Mouse (Mus musculus) urinary bladder, postnatal 25 days (tissue): Measurements from ENCODE around the gene Klf9.
"Not testable (repeated sequence)": the region's sequence is repeated elsewhere in the genome, so short reads cannot be mapped to it uniquely, and the experiment has no call there.

Experiments
- DNase-seq: peaks from one replicate; pipeline ENCODE4 v3.0.0; 2022; ENCODE audit warnings: low spot score

The Klf9 gene

GRCm38 (mm10) chr19:23141391-23142281 lies 610 bp downstream of the Klf9 start:
- peak; percentile 68 for DNase-seq

DNA sequence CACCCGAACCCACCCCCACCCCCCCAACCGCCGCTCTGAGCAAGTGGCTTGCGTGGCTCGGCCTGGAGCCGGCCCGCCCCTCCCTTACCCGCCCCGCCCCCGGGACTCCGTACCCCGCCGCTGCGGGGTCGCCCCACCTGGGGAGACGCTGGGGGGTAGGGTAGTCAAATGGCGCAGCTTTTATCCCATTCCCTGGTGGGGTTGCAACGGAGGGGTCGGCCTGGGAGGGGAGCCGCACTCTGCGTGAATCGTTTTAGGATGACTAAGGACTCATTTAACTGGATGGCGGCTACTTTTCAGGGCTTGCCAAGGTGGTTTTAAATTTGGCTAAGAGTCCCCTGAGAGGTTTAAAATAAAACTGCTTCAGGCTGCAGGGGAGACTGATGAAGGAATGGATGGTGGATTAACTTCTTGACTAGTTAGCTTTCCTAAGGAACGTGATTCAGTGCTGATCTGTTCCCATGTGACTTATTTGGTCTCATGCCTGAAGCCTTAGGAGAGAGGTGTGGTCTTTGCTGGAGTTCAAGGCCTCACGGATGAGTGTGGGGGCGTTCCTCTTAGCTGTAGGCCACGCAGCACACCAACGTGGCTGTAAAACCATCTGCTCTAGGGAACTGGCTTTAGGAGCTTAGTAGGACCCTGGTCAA lies 1.5 kb downstream of the Klf9 start:
- DNase-seq: no peak

DNA sequence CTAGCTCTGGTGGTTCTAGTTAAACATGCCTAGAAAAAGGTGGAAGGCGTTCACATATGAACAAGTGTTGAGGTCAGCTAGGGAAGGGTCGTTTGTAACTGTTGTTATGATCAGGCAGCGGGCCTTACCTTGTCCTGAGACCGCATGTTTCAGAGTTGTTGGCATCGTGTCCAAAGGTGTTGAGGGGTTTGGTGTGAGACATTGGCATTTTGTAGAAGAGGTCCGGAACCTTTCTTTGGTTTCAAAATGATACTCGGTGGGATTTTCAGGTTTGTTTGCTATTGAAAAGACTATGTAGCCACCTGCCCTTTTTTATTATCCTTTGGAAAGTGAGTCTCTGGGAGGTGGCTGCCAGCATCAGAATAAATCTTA lies 2.0 kb downstream of the Klf9 start:
- no peak for DNase-seq

- no peak for DNase-seq
Measured at GRCm38 (mm10) chr19:23143541-23143940, 2.5 kb downstream of the Klf9 start.

- no peak for DNase-seq
Measured at GRCm38 (mm10) chr19:23144031-23144430, 3.0 kb downstream of the Klf9 start.

DNA sequence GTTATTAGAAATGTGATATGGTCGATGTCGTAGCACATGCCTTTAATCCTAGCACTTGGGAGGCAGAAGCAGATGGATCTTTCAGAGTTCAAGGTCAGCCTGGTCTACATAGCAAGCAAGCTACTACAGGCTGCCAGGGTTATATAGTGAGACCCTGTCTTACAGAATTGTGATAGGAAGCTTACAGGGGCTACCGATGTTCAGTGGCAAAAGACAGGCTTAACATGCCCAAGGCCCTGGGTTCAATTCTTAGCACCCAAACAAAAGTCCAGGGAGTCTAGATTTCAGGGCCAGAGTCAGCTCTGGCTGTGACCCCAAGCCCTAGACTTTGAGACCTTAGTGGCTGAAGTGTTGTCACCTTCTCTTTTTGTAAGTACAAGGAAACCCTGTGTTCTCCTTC lies 4.1 kb downstream of the Klf9 start:
- DNase-seq: no peak

GRCm38 (mm10) chr19:23145575-23145974 lies 4.5 kb downstream of the Klf9 start:
- DNase-seq: not testable (repeated sequence)

DNA sequence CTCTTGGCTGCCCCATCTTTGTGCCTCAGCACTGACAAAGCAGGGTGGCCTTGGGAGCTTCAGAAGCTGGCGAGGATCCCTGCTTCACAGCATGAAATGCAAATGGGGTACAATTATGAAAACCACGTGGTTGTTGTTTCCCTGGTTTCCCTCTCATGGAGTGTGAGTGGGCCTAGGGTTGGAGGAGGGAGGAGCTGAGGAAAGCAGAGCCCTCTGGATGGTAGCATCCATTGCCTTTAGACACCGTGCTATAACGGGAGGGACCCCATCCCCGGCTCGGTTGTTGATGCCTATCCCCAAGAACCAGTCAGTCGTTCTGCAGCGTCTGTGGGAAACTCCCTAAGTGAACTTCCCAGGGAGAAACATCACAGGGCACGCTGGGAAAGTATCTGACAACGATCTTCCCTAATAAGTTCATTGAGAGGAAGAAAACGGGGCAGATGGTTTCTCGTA lies 5.4 kb downstream of the Klf9 start:
- DNase-seq: no peak

DNA sequence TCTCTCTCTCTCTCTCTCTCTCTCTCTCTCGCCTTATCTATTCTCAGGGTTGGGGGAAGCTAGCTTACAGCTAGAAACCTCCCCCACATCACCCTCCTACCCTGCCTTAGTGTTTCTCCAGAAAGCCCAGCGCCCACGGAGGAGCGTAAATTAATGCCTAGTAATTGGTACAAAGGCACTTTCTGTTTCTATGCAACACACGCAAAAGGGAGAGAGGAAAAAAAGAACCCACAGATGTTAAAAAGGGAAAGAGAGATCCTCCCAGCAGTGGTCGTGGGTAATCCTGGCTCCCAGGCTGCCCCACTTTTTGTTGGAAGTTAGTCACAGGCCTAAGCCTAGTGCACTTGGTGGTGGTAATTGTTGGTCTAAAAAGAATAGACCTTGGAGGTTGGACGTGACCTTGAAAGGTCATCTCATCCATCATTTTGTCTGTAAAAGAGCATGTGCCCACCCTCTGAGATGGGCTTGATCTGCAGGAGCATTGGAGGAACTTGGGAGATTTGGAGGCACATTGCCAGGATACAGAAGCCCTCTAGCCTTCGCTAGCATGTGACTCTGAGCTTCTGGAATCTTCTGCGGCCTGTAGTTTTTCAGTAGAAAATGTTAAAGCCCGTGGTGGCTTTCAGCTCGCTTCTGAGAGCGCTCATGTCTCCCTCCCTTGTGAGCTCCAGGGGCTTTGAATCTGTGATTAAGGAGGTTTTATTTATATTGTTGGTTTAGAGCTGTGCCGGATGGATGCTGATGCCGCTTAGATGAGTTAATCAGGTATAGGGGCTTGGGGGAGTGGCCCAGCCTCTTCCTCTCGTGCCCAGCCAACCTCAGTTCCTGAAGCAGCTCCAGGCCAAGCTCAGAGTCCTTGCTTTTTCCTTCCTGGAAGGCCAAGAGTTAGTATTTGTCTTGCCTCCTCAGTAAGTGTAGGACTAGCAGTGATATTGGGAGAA lies 6.3 kb downstream of the Klf9 start:
- DNase-seq: no peak

DNA sequence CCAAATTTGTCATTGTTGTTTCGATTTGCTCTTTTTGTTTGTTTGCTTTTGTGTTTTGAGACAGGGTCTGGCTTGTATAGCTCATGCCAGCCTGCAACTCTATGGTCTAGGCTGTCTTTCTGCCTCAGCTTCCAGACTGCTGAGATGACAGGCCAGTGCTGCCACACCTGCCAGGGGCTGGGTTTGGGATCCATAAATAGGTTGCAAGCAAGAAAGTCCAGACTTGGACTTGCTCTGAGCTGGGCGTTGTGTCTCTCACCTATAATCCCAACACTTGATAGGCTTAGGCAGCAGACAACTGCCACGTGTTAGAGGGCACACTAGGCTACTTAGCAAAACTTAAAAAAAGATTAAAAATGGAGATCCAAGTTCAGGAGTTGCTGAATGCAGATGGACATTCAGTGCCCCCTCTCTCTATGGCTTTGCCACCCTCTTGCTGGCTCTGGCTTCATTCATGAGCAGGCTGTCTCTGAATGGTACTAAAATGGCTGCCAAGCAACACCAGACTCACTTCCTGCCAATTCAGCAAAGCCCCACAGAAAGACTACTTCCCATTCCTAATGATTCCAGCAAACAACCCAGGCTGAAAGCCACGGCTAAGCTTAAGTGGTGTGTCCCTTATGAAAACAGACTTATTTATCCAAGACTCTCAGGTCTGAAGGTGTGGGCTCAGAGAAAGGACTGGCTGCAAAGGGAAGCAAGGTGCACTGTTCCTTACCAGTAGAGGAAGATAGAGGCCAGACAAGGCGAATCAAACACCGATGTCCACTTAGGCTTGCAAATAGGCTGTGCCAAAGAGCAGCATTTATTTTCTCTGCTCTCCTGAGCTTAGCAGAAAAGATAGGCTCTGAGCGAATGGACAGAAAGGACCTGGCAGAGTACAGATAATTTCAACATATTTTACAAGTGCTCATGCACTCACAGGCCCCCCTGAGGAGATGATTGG lies 8.7 kb downstream of the Klf9 start:
- no peak for DNase-seq

DNA sequence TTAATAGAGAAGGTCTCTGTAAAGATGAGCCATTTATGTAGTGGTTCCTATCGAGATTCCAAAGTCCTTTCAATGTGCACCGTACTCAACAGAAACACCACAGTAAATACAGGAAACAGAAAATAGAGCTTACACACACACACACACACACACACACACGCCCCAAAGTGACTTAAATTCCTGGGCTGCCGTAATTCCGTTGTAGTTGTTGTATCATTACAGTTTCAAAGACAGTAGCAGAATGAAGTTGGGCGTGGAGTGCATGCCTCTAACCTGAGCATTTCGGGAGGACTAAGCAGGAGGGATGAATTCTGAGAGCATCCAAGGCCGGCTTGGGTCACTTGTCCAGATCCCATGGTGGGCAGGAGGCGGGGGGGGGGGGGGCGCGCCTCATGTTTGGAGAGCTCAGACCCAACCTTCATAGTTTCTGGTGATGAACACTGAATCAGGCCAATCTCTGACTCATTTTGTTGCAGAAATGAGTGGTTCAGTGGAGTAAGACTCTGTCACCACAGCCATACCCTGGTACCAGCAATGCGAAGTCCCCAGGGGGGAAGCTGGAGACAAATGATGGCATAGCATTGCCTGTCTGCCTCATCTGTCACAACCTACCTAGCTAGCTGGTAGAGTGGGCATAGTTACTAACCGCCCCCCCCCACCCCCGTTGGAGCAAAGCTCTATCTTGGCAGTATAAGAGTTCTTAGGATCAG lies 9.7 kb downstream of the Klf9 start:
- DNase-seq: no peak

DNA sequence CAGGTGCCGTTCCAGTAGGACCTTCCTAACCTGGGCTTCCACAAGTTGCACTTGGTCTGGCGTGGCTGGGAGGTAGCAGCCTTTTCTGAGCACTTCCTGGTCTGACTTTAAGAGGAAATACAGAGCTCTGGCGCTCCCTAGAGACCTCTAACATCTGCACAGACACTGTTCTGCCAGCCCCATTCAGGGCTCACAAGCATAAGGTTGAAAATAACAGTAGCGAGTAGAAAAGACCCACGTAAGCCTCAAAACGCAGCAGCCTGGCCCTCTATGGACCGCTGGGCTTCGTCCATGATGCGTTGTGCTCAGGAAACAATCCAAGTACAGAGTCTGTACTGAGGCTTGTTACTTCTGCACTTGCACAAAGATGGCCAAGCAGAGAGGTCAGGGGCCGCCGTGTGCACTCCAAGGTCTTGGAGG lies 10.6 kb downstream of the Klf9 start:
- no peak for DNase-seq

DNA sequence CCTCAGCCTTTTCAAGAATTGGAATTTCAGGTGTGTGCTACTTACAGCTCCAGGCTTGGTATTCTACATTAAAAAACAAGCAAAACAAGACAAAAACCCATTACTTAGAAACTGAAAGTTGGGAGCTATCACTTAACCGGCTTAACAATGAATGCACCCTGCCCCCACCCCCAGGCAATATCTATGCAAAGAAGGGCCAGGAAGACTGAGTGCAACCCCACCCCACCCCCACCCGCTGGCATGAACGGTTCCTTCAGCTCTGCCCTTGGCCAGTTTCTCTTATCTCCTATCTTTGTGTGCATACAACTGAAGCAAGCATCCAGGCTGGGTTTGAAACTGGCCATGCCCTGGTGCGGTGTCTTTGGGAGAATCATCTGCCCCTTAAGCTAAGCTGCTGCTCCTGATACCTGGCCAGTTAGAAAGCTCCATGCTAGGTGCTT lies 11.2 kb downstream of the Klf9 start:
- no peak for DNase-seq

- no peak for DNase-seq
Measured at GRCm38 (mm10) chr19:23152771-23153605, 12.0 kb downstream of the Klf9 start.

DNA sequence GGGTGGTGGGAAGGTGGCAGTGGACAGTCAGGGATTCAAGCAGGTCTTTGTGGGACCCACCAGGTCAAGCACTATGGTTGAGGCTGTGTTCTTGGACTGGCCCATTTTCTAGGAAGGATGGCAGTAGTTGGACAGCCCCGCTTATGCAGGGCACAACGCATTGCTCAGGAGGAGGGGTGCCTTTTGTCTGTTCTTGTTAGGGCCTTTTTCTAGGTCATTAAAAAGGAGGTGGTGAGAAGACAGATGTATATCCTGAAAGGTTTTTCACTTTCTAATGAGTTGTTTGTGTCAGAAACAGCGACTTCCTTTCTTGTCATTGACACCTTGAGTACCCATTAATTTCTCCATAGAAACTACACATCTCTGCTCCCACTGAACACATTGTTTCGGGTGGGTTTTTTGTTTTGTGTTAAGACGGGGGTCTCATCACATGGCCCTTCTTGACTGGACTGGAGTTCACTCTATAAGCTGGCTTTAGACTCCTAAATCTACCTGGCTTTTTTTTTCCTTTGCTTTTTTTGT lies 12.6 kb downstream of the Klf9 start:
- DNase-seq: no peak

DNA sequence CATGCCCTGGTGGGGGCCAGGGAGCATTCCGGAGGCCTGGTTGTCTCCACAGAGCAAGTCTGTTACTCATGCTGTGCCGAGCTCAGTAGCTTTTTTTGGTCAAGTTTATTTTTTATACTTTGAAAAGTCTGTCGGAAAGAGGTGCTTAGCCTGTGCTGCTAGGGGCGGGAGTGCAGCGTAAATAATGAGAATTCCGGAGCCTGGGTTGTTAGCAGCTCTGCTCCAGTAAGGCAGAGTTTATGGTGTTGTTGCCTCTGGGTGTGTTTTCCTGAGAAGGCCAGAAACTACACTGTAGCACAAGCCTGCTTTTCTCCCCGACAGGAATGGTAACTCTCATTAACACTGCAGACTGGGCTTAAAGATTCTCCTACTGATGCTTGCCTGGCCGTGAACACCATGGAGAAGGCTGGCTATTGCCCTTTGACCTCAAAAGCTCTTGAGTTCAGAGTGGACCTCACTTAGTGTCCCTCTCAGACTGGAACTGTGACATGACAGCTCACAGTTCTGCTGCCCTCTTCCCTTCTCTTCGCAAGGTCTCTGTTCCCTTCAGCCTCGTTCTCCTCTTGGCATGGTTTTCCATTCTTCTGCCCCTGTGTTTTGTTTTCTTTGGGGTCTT lies 18.9 kb downstream of the Klf9 start:
- DNase-seq: no peak

DNA sequence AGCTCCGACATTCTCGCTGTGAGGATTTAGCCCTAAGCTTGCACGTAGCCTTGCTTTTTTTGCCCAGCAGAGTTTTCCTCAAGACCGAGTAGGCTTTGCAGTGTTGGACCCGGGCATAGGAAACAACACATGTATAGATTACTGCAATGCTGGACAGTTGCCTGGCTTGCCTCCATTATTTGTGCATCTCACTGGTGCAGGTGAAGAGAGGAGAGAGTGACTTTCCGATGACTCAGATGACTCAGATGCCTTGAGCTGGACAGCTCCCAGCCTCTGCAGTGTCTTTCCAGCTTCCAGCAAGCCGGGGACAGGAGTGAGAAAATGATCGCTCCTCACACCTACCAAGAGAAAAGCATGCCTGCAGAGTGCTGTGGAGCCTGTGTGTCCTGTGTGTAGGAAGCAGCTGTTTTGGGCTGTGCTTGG lies 21.4 kb downstream of the Klf9 start:
- no peak for DNase-seq

GRCm38 (mm10) chr19:23162877-23163276 lies 21.9 kb downstream of the Klf9 start:
- no peak for DNase-seq

- DNase-seq: no peak
Measured at GRCm38 (mm10) chr19:23163361-23163760, 22.3 kb downstream of the Klf9 start.
